Mouse (Mus musculus): Measurements from ENCODE around the gene Plekhs1.
"Not testable (repeated sequence)": the region's sequence is repeated elsewhere in the genome, so short reads cannot be mapped to it uniquely, and the experiment has no call there.

The Plekhs1 gene

DNA sequence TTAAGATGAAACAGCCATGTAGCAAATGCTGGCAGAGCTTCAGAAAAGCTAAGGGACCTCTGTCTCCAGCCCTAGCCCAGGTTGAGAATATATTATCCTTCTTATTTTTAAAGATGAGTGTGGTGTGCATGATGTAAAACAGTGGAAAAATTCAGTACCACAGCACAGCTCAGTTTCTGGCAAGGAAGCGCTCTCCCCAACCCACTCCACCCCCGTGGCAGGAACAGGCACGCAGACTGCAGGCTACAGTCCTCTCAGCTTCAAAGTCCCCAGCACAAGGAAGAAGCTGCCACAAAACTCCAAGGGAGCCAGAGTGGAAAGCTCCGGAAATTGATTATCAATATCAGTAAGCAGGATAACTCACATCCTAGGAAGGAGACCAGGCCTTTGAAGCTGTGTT, 49.8 kb downstream of the Plekhs1 start:
- intact Hi-C loops (cut with DNase I): not testable (repeated sequence)

DNA sequence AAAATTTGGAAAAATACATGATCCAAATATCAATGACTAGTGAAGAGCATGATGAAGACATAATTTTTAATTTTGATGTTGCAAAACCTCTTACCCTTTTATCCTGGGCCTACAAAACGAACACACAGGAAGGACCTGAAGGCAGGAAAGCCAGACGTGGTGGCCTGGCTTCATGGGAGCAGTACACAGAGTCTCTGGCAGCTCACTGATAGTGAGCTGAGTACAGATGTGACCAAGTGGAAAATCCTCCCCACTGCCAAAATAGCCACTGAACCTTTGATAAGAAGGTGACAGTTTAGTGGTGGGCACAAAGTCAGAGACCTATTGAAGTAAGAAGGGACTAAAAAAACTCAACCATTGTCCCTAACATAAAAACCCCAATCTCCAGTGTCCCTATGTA, 52.1 kb downstream of the Plekhs1 start:
- intact Hi-C loops (cut with DNase I): not testable (repeated sequence)

DNA sequence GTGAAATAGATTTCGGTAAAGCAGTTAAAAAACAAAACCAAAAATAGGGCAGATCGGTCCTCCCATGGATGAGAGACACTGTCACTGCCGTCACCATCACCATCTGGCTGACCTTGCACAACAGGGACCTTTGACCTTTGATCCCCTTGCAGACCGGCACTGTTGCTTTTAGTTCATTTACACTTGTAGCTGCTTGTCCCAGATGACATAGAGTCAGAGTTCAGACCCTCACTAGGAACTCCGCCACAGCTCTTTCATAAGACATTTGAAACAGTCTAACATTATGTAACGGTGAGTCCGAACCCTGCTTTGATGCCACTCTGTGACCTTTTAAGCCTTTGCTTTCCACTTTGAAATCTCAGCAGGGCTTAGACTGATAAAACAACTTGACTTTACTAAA, 58.0 kb downstream of the Plekhs1 start:
- intact Hi-C loops (cut with DNase I): not testable (repeated sequence)

GRCm38 (mm10) chr19:56530529-56530928, 69.1 kb downstream of the Plekhs1 start:
- intact Hi-C loops (cut with DNase I): not testable (repeated sequence)

DNA sequence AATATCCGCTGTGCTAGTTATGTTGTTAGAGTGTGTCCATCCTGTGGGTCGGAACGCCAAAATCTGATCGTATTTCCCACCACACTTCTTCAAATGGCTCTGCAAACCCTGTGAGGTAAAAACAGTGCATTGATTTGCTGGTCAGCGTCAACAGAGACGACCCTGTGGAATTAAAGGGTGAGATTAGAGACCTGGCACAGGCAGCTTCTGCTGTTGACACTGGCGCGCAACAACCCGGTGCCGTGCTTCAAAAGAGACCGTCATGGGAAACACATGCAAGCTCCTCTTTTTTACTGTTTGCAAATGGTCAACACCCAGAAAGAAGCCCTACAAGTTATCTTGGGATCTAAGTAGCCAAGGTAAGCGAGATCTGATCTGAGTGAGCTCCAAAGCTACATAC, 69.8 kb downstream of the Plekhs1 start:
- intact Hi-C loops (cut with DNase I): no loop called here

DNA sequence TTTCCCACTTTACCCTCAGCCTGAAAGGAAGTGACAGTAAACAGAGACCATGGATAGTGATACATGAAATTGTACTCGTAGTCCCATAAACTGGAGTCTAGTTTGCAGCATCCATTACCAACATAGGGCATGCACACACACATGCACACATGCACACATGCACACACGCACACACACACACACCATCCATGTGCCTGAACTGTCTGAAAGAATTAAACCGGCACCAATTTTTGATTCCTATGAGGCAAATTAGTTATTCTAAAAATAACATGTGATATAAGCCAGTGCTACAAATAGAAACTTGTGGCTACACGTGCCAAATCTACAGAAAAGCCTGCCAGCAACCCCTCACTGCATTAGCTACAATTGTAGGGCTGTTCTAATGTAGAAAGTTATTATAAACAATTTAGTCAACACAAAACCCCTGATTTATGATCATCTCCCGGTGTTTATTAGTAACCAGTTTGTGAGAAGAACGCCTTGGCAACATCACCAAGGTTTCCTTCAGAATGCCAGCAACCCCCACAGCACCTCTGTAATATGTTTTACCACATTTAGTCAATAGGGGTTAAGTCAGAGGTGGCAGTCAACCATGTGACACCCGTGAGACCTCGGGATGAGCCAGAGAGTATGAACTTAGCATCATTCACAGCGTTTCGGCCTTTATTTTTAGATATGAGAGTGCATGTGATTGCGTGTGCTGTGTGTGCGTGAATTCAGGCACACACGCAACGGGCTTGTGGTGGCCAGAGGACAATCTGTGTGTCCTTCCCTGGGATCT, 72.0 kb downstream of the Plekhs1 start:
- intact Hi-C loops (cut with DNase I): no loop called here

GRCm38 (mm10) chr19:56534337-56534736, 72.9 kb downstream of the Plekhs1 start:
- intact Hi-C loops (cut with DNase I): no loop called here

- intact Hi-C loops (cut with DNase I): no loop called here
These were observed 73.6 kb downstream of the Plekhs1 start for GRCm38 (mm10) chr19:56535064-56535463.

DNA sequence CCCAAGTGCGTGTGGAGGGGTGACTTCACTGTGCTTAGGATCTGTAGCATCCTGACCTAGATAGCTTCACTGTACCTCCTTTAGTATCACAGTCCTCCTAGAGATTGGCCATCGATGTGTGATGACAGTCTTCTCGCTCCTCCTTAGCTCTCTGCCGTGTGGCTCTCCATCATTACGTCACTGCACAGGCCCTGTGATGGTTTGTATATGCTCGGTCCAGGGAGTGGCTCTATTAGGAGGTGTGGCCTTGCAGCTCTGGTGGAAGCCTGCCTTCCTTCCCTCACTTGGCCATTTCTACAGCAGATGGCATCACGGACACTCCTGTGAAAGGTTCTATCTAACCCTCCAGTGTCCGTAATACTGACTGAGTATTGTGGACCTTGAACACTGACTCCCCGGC, 74.3 kb downstream of the Plekhs1 start:
- intact Hi-C loops (cut with DNase I): no loop called here
